Mouse (Mus musculus): Measurements from ENCODE around the gene Ldlrad3.

The Ldlrad3 gene

DNA sequence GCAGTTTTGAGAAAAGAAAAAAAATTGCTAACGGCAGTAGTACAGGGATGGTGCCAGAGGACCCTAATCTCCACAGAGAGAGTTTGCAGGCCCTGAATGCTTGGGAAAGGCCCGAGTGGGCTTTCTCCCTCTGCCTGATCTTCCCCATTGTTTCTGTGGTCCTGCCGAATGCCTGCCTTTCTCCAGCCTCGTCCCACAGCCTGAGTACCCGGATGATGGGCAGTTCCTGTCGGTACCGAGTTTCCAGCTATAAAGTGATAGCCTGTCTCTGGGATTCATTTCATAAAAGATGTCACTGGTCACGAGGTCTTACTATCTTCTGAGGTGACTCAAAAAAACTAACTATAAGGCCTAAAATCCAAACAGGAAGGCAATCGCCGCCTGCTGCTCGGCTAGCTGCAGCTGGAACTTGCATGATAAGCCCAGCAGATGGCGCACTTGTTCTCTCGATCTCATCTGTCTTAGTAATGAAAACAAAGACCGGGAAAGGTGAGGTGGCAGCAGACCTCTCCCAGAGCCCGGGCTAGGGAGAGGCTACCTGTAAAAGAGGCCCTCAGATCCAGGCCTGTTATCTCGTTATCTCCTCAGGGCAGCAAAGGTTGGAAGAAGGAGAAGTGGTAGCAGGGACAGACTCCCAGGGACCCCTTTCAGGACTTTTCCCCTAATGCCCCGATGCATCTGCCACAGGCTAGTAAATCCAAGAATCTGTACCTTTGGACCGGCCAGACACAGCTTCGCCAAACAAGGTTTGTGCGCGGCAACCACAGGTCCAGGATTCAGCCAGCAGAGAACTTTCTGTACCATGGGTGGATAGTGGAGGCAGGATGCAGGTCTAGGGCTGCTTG is 280.4 kb downstream of the Ldlrad3 start:
- DNase-seq (ENCODE audit: low spot score): peak; percentile 90

DNA sequence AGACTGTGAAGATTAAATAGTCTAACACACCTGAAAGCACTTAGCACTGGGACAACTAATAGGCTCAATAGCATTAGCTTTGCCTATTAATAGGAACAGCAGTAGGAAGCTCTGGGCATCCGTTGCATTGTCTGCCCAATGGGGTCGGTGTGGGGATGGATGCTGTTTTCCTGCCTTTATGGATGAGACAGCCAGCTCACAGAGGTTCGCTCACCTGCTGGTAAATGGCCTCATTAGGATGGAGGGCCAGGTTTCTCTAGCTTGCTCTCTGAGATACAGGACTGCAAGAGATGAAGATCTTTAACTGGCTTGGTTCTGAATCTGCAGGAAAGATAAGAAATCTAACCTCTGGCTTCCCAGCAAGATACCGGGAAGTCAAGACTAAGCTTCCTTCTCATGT is 284.0 kb downstream of the Ldlrad3 start:
- no peak for DNase-seq (ENCODE audit: low spot score)

All from adipocyte (in vitro differentiated cells).